Mouse (Mus musculus): ENCODE data around the gene Tacc3.

DNA sequence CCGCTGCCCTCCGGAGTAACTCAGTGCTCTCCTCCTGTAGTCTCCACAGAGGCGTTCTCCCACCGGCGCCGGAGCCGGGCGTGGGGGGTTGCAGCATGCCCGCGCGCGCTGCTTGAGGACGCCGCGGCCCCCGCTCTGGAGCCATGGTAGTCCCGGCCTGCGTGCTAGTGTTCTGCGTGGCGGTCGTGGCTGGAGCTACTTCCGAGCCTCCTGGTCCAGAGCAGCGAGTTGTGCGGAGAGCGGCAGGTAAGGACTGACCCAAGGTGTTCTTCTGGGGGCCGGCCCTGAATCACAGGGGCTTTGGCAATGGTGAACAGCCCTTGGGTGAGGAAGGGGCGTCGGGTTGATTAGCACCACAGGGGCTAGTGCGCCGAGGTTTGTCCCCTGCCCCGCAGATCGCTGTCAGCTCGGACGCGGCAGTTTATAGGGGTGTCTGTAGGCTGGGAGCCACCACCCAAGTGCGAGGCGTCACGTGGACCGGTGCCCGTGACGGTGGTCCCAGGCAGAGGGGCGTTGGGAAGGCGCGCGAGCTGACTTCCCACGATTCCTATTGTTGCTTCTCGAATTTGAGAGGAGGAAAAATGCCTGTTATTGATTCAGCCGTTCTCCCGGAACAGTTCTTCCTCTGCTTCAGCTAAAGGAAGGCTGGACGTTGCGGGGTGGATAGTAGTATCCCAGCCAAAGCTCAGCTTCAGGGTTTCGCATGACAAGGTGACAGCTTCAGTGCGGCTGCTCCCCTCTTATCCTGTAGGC lies 64.5 kb downstream of the Tacc3 start:
- TF ChIP-seq GATA1 (IDR thresholded peaks at IDR 0.05; ENCODE audit: low read length) (no peak), TAL1 (IDR thresholded peaks at IDR 0.05; ENCODE audit: low read length) (no peak)
